Mouse (Mus musculus) kidney, adult 9 months (tissue): Measurements from ENCODE around the gene Lrr1.
A peak's percentile ranks its signal among the peaks of the same experiment; 100 is the strongest.
"Not testable (repeated sequence)": the region's sequence is repeated elsewhere in the genome, so short reads cannot be mapped to it uniquely, and the experiment has no call there.

Experiments used
- DNase-seq: peaks from one replicate; pipeline ENCODE4 v3.0.0; 2022

Gene Lrr1

DNA sequence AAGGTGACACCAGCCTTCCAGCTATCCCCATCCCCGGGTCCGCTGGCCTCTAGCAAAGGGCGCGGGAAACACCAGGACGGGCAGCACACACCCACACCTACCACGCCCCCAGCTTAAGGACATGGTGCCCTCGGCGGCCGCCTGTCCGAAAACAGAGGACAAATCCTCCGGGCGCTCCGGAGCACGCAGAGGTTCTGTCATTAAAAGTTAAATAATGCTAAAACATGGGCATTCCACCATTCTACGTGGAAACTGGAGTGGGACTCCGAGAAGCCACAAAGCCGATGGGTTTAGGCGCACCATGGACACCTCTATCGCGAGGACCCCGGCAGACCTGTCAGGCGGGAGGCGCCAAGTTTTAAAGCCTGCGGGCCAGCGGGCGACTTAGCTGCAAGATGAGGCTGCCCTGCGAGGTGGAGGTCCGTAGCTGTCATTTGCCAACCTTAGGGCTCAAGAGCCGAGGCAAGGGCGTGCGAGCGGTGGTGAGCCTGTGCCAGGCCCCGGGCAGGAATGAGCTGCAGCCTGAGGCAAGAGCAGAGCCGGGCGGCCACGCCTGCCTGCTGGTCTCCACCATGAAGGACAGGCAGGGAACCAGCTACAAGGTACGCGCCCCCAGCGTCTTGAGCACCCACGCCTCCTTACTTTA lies at the start of gene Lrr1:
Gene Lrr1 (plus strand): TSS at position 354 of the 646 bp plus-strand sequence.
- DNase-seq, result peak; percentile 94

DNA sequence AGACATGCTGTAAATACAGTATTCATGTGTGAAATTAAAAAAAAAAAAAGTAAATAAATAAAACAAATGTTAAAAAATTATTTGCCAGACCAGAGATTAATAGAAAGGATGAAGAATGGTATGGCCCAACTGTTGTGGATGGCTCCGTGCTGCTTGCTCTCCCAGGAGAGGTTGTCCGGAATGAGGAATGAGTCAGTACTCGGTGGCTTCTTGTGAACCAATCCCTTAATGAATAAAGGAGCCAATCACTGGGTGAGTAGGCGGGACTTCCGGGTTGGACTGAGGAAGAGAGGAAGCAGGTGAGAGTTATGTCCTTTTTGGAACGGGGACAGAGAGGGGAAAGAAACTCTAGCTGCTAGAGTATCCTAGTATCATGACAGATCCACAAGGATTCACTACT lies 48.7 kb upstream of the Lrr1 start:
- no peak for DNase-seq

DNA sequence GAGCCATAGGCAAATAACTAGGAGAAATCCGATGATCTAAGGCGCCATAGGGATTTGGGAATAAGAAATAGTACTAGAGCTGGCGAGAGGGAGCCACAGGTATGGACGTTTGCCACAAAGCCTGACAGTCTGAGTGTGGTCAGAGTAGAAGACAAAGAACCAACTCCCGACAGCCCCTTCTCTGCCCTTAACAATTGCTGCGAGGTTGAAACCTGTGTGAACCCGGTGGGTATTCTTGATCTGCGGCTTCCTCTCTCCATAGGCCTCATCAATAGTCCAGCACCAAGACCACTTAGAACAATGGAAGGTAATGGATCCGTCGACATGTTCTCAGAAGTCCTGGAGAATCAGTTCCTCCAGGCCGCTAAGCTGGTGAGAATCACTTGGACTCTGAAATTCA lies 45.8 kb upstream of the Lrr1 start:
- no peak for DNase-seq

DNA sequence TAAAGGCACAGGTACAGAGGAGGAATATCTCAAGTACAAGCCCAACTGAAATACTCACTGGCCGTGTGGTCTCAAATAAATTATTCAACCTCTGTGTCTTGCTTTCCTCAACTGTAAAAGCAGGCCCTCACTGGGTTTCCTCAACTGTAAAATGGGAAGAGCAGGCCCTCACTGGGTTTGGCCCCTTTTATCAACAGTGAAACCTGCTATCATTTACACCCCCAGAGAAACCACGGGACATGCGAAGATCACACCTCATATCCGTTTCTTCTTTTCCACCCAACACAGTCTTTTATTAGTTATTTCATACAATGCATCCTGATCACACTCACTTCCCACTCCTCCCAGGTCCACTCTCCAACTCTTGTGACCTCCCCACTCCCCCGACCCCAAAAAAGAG lies 43.5 kb upstream of the Lrr1 start:
- no peak for DNase-seq

DNA sequence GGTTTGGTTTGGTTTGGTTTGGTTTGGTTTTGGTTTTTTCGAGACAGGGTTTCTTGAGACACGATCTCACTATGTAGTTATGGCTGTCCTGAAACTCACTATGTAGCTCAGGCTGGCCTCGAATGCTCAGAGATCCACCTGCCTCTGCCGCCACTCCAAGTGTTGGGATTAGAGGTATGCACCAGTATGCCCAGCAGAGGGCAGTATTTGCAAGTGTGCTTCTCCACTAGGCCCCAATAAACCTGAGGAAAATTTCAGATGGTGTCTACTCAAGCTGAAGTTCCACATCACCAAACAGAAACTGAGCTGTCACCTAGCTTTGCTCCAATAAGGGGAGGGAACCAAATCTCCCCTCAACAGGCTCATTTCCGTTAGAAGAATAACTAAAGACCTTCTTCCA lies 41.4 kb upstream of the Lrr1 start:
- DNase-seq, result peak; percentile 26

DNA sequence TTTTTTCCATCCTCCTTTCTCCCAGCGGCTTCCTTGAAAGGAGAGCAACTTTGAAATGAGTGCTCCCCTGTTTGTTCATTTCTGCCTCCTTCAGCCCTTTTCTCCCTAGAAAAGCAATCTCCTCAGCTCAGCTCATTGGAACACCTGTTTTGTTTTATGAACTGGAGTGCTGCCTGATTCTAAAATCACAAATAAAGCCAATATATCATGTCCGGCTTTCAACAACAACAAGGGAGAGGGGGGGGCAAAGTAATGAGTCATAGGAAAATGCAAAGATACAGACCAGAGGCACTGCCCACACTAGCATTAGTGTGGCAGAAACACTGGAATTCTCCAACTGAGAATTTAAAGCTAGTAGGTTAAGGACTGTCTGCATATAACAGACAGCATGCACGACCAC lies 41.0 kb upstream of the Lrr1 start:
- DNase-seq, result no peak

DNA sequence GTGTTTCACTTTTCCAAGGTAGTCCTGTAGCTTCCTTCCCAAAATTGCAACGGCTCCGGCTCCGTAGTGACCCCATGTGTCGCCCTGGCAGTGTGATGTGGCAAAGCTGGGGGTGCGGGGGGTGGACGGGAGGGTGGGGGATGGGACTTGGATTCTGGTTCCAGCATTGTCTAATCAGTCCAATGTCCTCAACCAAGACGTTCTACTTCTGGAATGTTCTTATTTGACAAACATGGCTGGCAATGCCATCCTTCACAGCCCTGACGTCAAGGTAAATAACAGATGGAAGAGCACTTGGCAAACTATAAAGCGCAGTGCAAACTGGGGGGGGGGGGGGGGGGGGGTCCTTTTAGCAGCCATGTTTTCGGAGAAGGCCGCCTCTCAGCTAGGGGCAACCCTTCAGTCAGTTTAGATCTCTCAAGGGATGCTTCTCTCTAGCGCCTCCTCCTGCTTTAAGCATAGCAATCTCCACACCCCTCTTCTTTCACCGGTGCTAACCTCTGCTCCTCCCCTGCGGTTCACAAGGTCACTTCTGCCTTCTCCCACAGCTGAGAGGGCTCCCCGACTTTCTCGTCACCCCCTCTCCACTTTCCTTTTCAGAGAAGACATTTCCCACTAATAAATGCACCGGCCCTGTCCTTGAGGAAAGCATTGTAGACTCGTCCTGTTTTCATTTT lies 38.8 kb upstream of the Lrr1 start:
- no peak for DNase-seq

DNA sequence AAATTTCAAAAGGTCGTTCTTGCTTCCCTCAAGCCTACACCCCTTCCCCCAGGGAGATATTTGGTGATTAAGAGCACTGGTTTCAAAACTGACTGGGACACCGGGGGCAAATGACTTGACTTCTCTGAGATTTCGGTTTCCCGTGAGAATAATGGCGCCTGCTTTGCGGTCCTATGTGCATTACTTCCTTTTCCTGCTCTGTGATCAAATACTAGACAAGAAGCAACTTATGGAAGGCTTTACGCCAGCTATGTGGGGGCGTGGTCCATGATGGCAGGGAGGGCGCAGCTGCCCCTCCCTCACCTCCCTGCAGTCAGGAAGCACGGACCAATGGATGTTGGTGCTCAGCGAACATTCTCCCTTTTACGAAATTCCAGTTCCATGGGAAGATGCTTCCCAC lies 38.1 kb upstream of the Lrr1 start:
- DNase-seq, result no peak

DNA sequence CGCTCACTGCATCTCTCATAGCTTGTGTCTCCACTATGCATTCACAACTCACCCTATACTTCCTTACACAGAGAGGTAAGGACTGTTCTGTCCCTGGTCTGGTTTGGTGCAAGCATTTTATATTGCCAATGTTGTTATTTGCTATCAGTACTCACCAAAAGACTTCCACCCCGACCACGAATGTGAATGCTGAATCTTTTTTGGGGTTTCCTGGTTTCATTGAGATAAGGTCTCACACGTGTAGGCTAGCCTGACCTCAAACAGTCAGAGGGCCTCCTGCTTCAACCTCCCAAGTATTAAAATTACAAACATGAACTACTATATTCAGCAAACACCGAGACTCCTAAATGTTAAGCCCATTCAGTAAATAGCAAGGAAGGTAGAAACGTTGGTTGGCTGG lies 37.3 kb upstream of the Lrr1 start:
- DNase-seq, result no peak

DNA sequence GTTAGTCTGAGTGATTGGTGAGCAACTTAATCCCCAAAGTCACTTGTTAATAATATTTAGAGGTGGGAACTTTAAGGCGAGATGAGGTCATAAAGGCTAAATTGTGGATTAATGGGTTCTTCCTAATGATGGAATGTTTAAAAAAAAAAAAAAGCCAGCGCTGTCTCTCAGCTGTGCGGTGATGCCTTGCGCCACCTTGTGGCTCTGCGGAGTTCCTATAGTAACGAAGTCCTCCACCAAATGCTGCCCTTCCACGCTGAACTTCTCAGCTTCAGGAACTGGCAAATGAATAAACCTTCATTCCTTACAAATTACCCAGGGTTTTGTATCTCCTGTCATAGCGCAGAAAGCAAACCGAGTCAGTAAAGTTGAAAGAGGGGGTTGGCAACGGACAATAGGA lies 36.6 kb upstream of the Lrr1 start:
- peak; percentile 35 for DNase-seq

DNA sequence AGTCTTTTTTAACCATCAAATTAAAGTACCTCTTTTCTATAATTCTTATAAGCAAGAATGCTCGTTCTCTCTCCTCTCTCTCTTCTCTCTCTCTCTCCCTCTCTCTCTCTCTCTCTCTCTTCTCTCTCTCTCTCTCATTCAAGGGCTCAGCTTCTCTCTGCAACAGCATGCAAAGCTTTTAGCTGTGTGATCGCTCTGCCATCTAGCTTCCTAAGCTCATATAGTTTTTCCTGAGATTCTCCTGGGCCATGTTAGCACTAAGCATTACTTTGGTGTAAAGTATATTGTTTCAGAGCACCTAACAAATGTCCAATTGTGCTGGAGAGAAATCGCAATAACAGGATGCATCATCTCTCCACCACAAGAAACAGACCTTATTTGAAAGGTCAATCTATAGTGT lies 29.4 kb upstream of the Lrr1 start:
- no peak for DNase-seq

DNA sequence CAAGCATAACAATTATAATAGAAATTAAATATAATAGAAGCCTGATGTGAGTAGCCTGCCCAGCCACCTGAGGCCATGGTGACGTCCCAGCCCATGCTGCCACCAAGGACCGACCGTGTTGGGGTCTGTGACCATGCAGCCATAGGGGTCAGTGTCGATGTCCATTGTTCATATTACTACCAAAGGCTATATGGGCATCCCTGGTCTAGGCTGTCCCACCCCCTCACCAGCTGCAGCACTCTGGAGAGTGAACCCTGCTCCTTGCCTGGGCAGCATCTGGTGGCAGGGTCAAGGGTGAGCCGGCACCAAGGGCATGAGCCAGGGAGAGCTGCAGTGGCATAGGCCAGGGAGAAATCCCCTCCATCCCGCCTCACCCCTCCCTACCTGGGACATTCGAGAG lies 28.8 kb upstream of the Lrr1 start:
- no peak for DNase-seq

DNA sequence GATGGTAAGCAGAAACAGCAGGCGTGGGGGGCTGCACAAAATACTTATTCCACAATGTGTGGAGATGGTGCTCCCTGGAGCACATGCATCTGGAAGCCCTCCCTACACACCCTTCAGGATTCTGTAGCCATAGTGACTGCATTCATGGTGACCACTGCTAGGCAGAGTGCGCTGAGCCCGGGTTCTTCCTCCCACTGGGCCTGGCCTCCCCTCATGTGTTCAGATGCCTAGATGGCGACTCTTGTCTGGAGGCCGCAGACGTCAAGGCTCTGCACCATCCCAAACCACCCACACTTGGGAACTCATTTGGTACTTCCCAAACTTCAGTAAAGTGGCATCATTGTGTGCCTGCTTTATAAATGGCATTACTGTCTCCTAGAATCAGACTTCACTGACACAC lies 25.2 kb upstream of the Lrr1 start:
- DNase-seq, result no peak

DNA sequence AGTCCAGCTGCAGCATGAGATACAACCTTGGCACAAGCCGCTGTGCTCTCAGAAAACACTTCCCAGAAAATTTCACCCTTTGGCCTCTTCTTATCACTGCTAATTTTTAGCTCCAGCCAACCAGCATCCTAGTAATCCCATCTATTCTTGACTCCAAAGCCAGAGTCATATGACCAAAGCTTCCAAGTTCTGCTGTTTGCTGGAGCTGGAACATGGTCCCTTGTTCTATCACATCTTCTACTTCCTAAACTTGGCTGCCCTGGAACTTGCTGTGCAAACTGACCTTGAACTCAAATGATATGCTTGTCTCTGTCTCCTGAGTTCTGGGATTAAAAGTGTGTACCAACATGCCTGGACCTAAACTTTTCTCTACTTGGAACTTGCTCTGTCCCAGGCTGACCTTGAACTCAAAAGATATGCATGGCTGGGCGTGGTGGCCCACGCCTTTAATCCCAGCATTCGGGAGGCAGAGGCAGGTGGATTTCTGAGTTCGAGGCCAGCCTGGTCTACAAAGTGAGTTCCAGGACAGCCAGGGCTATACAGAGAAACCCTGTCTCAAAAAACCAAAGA lies 21.4 kb upstream of the Lrr1 start:
- no peak for DNase-seq

DNA sequence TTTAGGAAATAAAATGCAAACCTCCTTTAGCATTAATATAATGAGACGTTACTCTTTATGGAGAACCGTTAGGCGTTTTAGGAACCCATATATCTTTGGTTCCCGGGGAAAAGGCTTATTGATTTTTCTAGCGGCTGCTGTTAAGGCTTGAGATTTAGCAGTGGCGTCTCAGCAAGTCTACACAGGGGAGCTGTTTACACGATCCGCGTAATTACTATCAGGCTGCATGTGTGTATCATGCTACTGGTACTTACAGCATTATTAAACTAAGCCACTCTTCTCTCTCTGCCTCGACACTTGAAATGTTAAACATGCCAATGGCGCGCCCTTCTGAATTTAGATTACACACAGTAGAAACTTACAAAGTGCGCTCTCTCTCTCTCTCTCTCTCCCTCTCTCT lies 18.6 kb upstream of the Lrr1 start:
- no peak for DNase-seq

DNA sequence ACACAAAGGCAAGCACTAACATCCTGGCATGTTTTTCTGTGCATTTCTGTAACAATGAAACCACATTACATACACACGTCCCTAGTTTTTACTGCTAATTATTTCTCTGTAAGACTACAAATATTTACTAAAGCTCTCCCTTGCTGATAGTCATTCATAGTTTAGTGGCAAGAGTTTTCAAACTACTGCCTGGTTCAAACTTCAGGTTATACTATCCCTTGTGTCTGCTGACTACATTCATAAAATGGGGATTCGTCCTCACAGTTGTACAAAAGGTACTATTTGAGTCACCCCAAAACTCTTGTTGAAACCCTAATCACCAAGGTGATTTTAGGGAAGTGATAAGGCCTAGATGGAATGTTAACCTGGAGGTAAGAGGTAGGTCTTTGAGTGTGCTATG lies 12.7 kb upstream of the Lrr1 start:
- DNase-seq, result no peak

DNA sequence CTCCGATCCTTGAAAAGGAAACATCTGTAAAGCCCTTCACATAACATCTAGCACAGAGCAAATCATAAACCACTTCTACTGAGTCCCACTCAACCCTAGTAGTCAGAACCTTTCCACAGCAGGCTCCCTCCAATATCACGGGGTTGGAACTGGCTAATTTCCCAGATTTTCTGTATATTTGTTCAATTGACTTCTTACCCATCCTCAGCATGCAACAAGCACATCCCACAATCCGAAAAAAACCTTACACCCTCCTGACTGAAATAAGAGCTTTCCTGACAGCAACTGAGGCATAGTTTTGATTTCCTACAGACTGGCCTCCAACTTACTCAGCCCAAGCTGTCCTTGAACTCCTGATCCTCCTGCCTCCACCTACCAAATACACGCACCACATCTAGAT lies 12.2 kb upstream of the Lrr1 start:
- no peak for DNase-seq

DNA sequence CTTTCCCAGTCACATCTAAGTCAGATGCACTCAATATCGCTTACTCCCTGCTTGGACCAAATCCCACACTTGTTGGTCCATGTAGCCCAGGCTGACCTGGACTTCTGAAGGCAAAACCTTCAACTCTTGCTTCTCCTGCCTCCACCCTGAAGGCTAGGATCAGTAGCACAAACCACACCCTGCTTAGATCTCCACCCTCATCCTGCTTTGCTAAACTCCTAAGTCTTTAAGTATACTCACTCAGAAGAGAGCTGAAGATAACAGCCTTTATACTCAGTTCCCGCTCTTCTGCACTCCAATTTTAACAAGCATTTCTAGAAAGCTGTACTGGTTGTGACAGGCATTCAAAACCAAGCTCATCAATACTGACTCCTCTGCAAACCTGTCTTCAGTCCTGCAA lies 11.5 kb upstream of the Lrr1 start:
- DNase-seq, result no peak

DNA sequence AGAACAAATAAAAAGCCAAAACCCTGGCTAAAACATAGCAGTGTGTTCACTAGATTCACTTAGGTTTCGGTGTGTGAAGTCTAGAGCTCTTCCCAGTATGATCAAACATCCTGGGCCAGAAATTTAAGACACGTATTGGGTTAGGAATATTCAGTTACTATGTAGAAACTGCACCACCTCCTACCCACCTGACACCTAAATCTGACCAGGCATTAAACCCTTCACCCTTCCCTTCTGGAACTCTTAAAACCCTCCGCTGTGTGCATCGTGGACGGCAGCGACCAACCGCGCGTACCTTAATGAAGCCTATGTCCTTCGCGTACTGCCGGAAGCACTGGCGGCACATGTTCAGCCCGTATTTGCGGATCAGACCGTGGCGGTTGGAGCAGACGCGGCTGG lies 10.2 kb upstream of the Lrr1 start:
- no peak for DNase-seq

DNA sequence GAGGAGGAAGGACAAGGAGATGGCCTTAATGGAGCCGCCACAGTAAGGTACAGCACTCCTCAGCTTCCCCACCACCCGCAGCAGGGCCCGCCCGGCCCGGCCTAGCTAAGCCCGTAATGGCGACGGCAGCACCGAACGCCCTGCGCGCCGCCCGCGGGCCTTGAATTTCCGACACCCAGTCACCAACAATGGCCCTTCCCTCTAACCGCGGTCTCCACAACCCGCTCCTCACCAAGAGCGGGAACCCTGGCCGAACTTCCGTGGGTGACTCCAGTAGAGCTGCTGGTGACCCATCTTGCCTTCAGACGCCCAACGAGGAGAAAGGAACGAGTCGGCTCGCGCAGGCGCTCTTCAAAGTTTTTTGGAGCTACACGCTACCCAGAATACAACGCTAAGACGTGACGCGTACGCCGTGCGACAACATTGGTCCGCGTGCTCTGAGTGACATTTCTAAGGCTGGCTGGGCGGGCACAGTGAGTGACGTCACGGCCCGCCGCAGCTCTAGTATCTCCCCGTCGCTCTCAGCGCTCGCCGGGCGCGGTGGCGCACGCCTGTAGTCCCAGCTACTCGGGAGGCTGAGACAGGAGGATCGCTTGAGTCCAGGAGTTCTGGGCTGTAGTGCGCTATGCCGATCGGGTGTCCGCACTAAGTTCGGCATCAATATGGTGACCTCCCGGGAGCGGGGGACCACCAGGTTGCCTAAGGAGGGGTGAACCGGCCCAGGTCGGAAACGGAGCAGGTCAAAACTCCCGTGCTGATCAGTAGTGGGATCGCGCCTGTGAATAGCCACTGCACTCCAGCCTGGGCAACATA lies 9.6 kb upstream of the Lrr1 start, which contains the start of gene Rps29:
Gene Rps29 (minus strand): TSS at position 422 of the 813 bp plus-strand sequence.
- DNase-seq, result peak; percentile 99

DNA sequence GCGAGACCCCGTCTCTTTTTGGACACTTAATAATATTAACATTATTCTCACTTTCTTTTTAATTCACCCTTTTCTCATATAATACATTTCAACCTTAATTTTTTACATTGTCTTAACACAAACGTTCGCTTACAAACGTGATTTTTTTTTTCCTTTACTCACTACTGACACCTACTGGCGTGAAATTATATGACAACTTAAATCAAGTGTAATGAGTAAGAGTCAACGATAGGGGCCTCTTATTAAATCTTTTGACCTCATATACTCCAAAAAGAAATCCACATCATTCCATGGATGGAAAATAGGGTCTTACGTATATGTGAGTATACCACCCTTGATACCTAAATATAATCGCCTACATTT lies 9.1 kb upstream of the Lrr1 start:
- peak; percentile 75 for DNase-seq

DNA sequence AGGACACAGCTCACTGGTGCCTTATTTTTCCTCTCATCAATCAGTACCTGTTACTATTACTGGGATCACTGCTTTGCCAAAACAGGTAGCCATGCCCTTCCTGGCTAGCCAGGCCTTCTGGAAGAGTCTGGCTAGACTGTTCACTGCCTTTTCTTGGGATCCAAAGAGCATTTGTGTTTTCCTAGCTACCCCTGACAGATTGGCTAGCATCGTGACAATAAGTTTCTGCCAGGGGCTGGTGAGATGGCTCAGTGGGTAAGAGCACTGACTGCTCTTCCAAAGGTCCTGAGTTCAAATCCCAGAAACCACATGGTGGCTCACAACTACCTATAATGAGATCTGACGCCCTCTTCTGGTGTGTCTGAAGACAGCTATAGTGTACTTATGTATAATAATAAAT lies 7.9 kb upstream of the Lrr1 start:
- not testable (repeated sequence) for DNase-seq

DNA sequence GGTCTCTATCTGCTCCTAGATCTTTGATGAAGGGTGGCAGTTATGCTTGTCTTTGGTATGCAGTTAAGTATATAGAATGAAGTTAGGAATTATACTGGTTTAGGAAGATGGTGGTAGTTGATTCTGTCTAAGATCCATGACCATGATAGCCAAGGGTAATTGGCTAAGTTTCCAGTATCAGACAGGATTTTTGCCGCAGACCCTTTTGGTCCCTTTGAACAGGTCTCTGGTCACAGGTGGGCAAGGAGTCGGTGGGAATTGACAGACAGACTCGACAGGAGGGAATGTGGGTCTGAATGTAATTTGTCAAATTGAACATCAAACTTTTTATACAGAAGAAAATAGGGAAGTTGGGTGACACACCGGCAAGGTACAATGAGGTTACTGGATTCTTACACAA lies 5.0 kb upstream of the Lrr1 start:
- not testable (repeated sequence) for DNase-seq

DNA sequence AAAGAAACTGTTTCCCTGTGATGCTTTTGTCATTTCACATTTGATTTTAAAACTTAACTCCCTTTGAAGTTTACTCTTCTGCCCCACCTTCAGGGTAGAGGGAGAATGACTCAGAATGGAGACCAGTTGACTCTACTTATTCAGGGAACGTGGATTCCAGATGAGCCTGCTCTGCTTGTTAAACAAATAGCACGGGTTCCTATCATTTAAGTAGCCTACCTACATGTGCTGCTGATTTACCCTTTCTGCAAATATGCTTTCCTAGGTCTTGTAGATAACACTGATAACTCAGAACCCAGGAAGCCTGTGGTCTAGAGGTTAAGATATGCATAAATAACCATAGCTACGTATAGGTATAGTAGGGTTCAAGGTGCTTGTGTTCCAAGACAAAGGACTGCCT lies 3.7 kb upstream of the Lrr1 start:
- no peak for DNase-seq
